Mouse (Mus musculus) embryonic facial prominence, embryonic 15.5 days (tissue): ENCODE data around the gene Lamb1. TPM values are rescaled to one million over a fixed set of nuclear protein-coding genes. Genes with fewer than 3 reads are reported as not detected.

ENCODE experiments used
- ATAC-seq: fragments of 200-750 bp; cut with Nextera tagmentation; 2 replicates; pipeline ENCODE4 v1.8.0; 2017; ENCODE audit warnings: low read depth, moderate TSS enrichment; ENCODE audit not compliant: insufficient number of reproducible peaks, low FRiP score, low TSS enrichment
- H3K27ac ChIP-seq: fragments of 300-500 bp; sonication (generic); replicated peaks from 2 replicates; pipeline ENCODE4 v1.5.1; 2015; ENCODE audit warnings: mild to moderate bottlenecking, inconsistent platforms
- H3K27me3 ChIP-seq: fragments of 300-500 bp; sonication (generic); 2 replicates; pipeline ENCODE4 v1.6.1; 2015; ENCODE audit warnings: inconsistent platforms
- H3K36me3 ChIP-seq: fragments of 300-500 bp; sonication (generic); 2 replicates; pipeline ENCODE4 v1.6.1; 2015; ENCODE audit warnings: mild to moderate bottlenecking, inconsistent platforms
- H3K4me1 ChIP-seq: fragments of 300-500 bp; sonication (generic); 2 replicates; pipeline ENCODE4 v1.6.1; 2015; ENCODE audit warnings: inconsistent platforms
- H3K4me2 ChIP-seq: fragments of 300-500 bp; sonication (generic); replicated peaks from 2 replicates; pipeline ENCODE4 v1.6.1; 2015; ENCODE audit warnings: mild to moderate bottlenecking, inconsistent platforms
- H3K4me3 ChIP-seq: fragments of 300-500 bp; sonication (generic); replicated peaks from 2 replicates; pipeline ENCODE4 v1.5.1; 2015; ENCODE audit warnings: mild to moderate bottlenecking, inconsistent platforms
- H3K9ac ChIP-seq: fragments of 300-500 bp; sonication (generic); 2 replicates; pipeline ENCODE4 v1.6.1; 2015; ENCODE audit warnings: inconsistent platforms
- H3K9me3 ChIP-seq: fragments of 300-500 bp; sonication (generic); replicated peaks from 2 replicates; pipeline ENCODE4 v1.6.1; 2016; ENCODE audit warnings: inconsistent platforms
- WGBS: fragments of 180-500 bp; shearing (Covaris S2); methylation state at CpG from one replicate; pipeline ENCODE4 v1.1.7; 2015; 5-methylcytosine and 5-hydroxymethylcytosine counted together
- polyA plus RNA-seq: library from polyadenylated mRNA; unstranded; fragments of >200 nt; fragmentation: Nextera tagmentation; extraction: Ambion mirVana; gene quantifications from 2 replicates; pipeline ENCODE4 v1.2.1, GENCODE M21; 2015

Lamb1 gene
- polyA plus RNA-seq, 1 experiment from 2014 or later, result 68.5 TPM

- Histone ChIP-seq H3K9me3 (no peaks in the 10 kb centered on the region), H3K27me3 (no peaks in the 10 kb centered on the region), H3K9ac (no peak overlapping the region), H3K27ac (no peak overlapping the region), H3K36me3 (peaks cover 72% of the 10 kb centered on the region), H3K4me2 (no peak overlapping the region), H3K4me3 (no peak overlapping the region), H3K4me1 (no peaks in the 10 kb centered on the region)
- ATAC-seq, result no peak
- 50% methylated on average over 4 of the region's 4 CpGs for WGBS
These were observed 18.6 kb downstream of the Lamb1 start for GRCm38 (mm10) chr12:31283617-31284136.

DNA sequence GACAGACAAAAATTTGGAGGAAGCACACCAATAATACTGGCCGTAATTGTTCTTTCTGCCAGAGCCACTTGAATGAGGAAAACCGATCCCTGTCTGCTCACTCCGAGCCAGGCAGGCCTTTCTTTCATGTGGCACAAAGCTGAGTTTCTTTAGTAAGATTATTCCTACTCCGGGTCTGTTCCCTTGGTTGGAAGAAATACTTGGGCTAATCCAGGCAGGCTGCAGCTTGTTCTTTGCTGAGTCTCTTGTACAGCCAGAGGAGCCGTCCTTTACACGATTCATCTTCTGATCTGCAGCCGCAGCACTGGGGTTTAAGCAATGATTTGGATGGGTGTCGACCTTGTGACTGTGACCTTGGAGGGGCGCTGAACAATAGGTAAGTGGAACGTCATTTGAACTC is 24.0 kb downstream of the Lamb1 start:
- 62% methylated on average over 10 of the region's 10 CpGs for WGBS
- Histone ChIP-seq H3K4me2 (no peak overlapping the region), H3K4me1 (peaks cover 4% of the 10 kb centered on the region; the same call in 1 of the 2 replicates), H3K27ac (no peak overlapping the region), H3K9me3 (no peaks in the 10 kb centered on the region), H3K27me3 (no peaks in the 10 kb centered on the region), H3K9ac (no peak overlapping the region), H3K36me3 (peaks cover 58% of the 10 kb centered on the region), H3K4me3 (no peak overlapping the region)
- no peak for ATAC-seq

DNA sequence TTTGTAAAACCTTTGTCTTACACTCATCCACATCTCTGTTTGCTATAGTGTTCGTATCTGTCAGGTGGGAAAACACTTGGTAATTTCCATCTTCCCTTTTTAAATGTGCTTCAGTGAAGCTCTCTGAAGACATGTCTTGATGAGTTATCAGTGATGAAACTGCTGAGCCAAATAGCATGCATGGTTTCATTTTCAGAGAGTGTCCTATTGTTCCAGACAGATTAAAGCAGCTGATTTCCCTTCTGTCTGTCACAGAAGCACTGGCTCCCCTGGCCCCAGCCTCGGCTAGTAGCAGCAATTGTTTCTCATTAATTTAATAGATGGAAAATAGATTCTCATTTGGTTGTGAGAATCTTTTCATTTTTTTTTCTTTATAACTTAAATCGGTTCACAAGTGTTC is 25.9 kb downstream of the Lamb1 start:
- Histone ChIP-seq H3K4me2 (no peak overlapping the region), H3K36me3 (peaks cover 47% of the 10 kb centered on the region), H3K4me1 (peaks cover 20% of the 10 kb centered on the region), H3K9ac (no peak overlapping the region), H3K9me3 (no peaks in the 10 kb centered on the region), H3K27ac (no peak overlapping the region), H3K27me3 (no peaks in the 10 kb centered on the region), H3K4me3 (no peak overlapping the region)
- WGBS, result 70% methylated on average over 3 of the region's 3 CpGs
- ATAC-seq, result no peak

DNA sequence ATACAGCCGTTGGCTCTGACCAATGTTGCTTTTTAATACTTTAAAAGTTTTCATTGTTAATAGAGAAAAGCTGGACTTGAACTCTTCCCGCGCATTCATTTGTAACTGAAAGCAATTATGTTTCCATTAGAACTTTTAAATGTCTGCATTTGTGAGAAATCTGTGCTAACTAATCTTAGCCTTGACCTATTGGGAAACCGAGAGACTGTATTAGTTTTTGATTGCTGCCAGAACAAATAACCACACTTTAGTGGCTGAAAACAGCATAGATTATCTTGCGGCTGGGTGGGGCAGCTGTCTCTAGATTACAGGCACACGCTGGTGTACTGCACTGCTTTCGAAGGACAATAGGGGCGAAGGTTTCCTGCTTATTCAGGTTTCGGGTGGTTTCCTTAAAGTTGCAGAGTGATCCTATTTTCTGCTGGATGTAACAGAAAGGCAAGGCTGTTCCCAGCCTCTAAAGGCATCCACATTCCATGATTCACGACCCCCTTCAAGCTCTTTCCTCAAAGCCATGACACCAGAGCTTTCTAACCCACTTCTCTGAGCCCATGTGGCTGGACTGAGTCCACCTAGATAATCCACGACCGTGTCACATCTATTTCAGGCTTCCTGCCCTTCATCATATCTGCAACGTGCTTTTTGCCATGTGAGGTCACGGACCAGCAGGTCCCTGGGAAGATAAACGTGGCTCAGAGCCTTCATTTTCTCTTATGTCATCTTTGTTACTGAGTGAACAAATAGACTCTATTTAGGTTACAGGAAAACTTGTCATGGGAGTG is 28.5 kb downstream of the Lamb1 start:
- Histone ChIP-seq H3K4me1 (peaks cover 30% of the 10 kb centered on the region), H3K36me3 (peaks cover 41% of the 10 kb centered on the region), H3K9me3 (no peaks in the 10 kb centered on the region), H3K4me3 (no peak overlapping the region), H3K4me2 (no peak overlapping the region), H3K9ac (no peak overlapping the region), H3K27ac (no peak overlapping the region), H3K27me3 (no peaks in the 10 kb centered on the region)
- 60% methylated on average over 15 of the region's 15 CpGs for WGBS
- ATAC-seq, result no peak

- Histone ChIP-seq H3K27ac (0 out of 2 replicates have a peak overlapping the region, but pooled peaks have one; percentile 8), H3K4me2 (no peak overlapping the region), H3K4me3 (no peak overlapping the region), H3K36me3 (peaks cover 41% of the 10 kb centered on the region), H3K9me3 (no peaks in the 10 kb centered on the region), H3K4me1 (peaks cover 30% of the 10 kb centered on the region), H3K9ac (no peak overlapping the region), H3K27me3 (no peaks in the 10 kb centered on the region)
- ATAC-seq, result peak; percentile 12; the same call in 1 of the 2 replicates
- WGBS, result 38% methylated on average over 10 of the region's 10 CpGs
These were observed 29.5 kb downstream of the Lamb1 start for GRCm38 (mm10) chr12:31294526-31294925.

DNA sequence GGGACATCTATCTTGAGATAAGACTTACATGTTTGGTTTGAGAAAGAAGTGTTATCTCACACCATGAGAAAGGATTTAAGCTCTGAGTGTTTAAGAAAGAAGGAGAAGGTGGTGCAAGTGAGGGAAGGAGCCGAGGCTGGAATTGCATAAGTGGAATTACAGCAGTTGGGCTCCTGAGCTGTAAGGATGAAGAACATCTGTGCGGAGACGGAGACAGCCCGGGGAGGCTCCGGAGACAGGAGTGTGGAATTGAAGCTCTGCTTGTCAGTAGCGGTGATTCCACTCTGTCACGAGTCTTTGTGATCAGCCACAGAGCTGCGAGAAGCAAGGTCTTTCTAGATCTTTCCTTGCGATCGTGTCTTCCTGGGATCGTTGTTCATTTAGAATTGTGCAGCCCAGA is 30.0 kb downstream of the Lamb1 start:
- no peaks in the 10 kb centered on the region for H3K9me3 ChIP-seq
- ATAC-seq, result no peak
- no peak overlapping the region for H3K4me2 ChIP-seq
- 0 out of 2 replicates have a peak overlapping the region, but pooled peaks have one; percentile 8 for H3K27ac ChIP-seq
- WGBS, result 43% methylated on average over 11 of the region's 11 CpGs
- peaks cover 30% of the 10 kb centered on the region for H3K4me1 ChIP-seq
- no peak overlapping the region for H3K9ac ChIP-seq
- H3K4me3 ChIP-seq, result no peak overlapping the region
- H3K27me3 ChIP-seq, result no peaks in the 10 kb centered on the region
- H3K36me3 ChIP-seq, result peaks cover 45% of the 10 kb centered on the region

DNA sequence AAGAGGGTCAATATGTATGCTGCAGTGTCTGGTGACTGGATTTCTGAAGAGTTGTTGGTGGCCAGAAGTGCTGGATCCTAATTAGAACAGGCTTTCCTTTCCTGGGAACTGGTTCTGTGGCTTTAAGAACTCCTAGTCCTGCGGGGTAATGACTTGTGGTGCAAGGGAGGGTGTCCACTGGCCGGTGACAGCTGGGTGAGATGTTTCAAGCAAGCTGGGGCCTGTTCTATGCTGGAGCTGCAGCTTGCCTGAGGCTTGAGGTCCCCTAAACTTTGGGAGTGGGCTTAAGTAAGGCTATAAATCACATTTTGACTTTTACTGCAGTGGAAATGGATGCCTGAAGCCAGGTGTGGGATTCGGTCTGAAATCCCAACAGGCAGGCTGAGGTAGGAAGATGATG is 30.5 kb downstream of the Lamb1 start:
- WGBS, result 46% methylated on average over 3 of the region's 3 CpGs
- H3K27me3 ChIP-seq, result no peaks in the 10 kb centered on the region
- H3K36me3 ChIP-seq, result peaks cover 45% of the 10 kb centered on the region
- H3K9ac ChIP-seq, result no peak overlapping the region
- H3K27ac ChIP-seq, result no peak overlapping the region
- no peak overlapping the region for H3K4me3 ChIP-seq
- H3K4me1 ChIP-seq, result peaks cover 30% of the 10 kb centered on the region
- H3K9me3 ChIP-seq, result no peaks in the 10 kb centered on the region
- no peak overlapping the region for H3K4me2 ChIP-seq
- ATAC-seq, result no peak

GRCm38 (mm10) chr12:31296097-31296496 is 31.1 kb downstream of the Lamb1 start:
- no peak overlapping the region for H3K9ac ChIP-seq
- H3K27me3 ChIP-seq, result no peaks in the 10 kb centered on the region
- peaks cover 45% of the 10 kb centered on the region for H3K36me3 ChIP-seq
- no peak overlapping the region for H3K4me2 ChIP-seq
- H3K27ac ChIP-seq, result no peak overlapping the region
- H3K4me1 ChIP-seq, result peaks cover 30% of the 10 kb centered on the region
- H3K4me3 ChIP-seq, result no peak overlapping the region
- H3K9me3 ChIP-seq, result no peaks in the 10 kb centered on the region
- 63% methylated on average over 4 of the region's 4 CpGs for WGBS
- no peak for ATAC-seq

- WGBS, result 85% methylated on average over 4 of the region's 4 CpGs
- ATAC-seq, result no peak
- no peaks in the 10 kb centered on the region for H3K27me3 ChIP-seq
- peaks cover 65% of the 10 kb centered on the region for H3K36me3 ChIP-seq
- H3K9ac ChIP-seq, result no peak overlapping the region
- H3K4me1 ChIP-seq, result peaks cover 34% of the 10 kb centered on the region
- no peaks in the 10 kb centered on the region for H3K9me3 ChIP-seq
- no peak overlapping the region for H3K27ac ChIP-seq
- no peak overlapping the region for H3K4me2 ChIP-seq
- H3K4me3 ChIP-seq, result no peak overlapping the region
These were observed 33.1 kb downstream of the Lamb1 start for GRCm38 (mm10) chr12:31298122-31298521.

DNA sequence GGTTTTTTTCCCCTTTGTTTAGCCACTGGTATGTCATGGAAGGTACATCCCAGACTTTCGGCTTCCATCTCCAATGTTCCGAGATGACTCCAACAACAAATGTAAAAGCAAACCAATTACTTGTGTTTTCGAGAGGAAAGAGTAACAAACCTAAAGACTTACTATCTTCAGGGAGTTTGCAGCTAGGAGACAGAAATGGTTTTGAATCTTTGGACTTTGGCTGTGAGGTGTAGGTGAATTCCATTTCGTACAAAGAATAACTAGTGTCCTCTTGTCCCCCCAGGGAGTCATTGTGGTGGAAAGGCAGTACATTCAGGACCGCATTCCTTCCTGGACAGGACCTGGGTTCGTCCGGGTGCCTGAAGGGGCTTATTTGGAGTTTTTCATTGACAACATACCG is 33.5 kb downstream of the Lamb1 start:
- H3K9me3 ChIP-seq, result no peaks in the 10 kb centered on the region
- no peaks in the 10 kb centered on the region for H3K27me3 ChIP-seq
- H3K4me3 ChIP-seq, result no peak overlapping the region
- ATAC-seq, result no peak
- no peak overlapping the region for H3K9ac ChIP-seq
- H3K27ac ChIP-seq, result no peak overlapping the region
- peaks cover 69% of the 10 kb centered on the region for H3K36me3 ChIP-seq
- H3K4me2 ChIP-seq, result no peak overlapping the region
- peaks cover 34% of the 10 kb centered on the region for H3K4me1 ChIP-seq
- 85% methylated on average over 8 of the region's 8 CpGs for WGBS

- Histone ChIP-seq H3K36me3 (peaks cover 75% of the 10 kb centered on the region), H3K4me1 (peaks cover 29% of the 10 kb centered on the region), H3K4me2 (no peak overlapping the region), H3K27me3 (no peaks in the 10 kb centered on the region), H3K9ac (no peak overlapping the region), H3K9me3 (no peaks in the 10 kb centered on the region), H3K4me3 (no peak overlapping the region), H3K27ac (no peak overlapping the region)
- ATAC-seq, result no peak
- 91% methylated on average over 3 of the region's 3 CpGs for WGBS
These were observed 34.1 kb downstream of the Lamb1 start for GRCm38 (mm10) chr12:31299126-31299525.
